Mouse (Mus musculus): ENCODE results near the gene Fgfr2.
A peak's percentile ranks its signal among the peaks of the same experiment; 100 is the strongest.

Gene Fgfr2

GRCm38 (mm10) chr7:130866640-130867039, 2256.5 kb downstream of the Fgfr2 start:
- no peak for DNase-seq (ENCODE audit: low read depth, low spot score)

GRCm38 (mm10) chr7:130865613-130866591, 2257.2 kb downstream of the Fgfr2 start, which contains the start of gene Plekha1:
Gene Plekha1 (plus strand): TSS chr7:130865756.
- DNase-seq (ENCODE audit: low read depth, low spot score), result peak; percentile 93

GRCm38 (mm10) chr7:130864711-130865110, 2258.4 kb downstream of the Fgfr2 start:
- no peak for DNase-seq (ENCODE audit: low read depth, low spot score)

- DNase-seq (ENCODE audit: low read depth, low spot score), result no peak
Measured at GRCm38 (mm10) chr7:130862501-130862900, 2260.6 kb downstream of the Fgfr2 start.

GRCm38 (mm10) chr7:130860721-130861142, 2262.4 kb downstream of the Fgfr2 start:
- peak; percentile 17 for DNase-seq (ENCODE audit: low read depth, low spot score)

- no peak for DNase-seq (ENCODE audit: low read depth, low spot score)
Measured at GRCm38 (mm10) chr7:130859926-130860325, 2263.2 kb downstream of the Fgfr2 start.

GRCm38 (mm10) chr7:130857973-130858372, 2265.2 kb downstream of the Fgfr2 start:
- no peak for DNase-seq (ENCODE audit: low read depth, low spot score)

GRCm38 (mm10) chr7:130855681-130856080, 2267.5 kb downstream of the Fgfr2 start:
- peak; percentile 67 for DNase-seq (ENCODE audit: low read depth, low spot score)

- no peak for DNase-seq (ENCODE audit: low read depth, low spot score)
Measured at GRCm38 (mm10) chr7:130854684-130855292, 2268.4 kb downstream of the Fgfr2 start.

- DNase-seq (ENCODE audit: low read depth, low spot score), result no peak
Measured at GRCm38 (mm10) chr7:130847164-130847718, 2275.9 kb downstream of the Fgfr2 start.

GRCm38 (mm10) chr7:130839380-130840100, 2283.6 kb downstream of the Fgfr2 start:
- no peak for DNase-seq (ENCODE audit: low read depth, low spot score)

- no peak for DNase-seq (ENCODE audit: low read depth, low spot score)
Measured at GRCm38 (mm10) chr7:130838658-130839025, 2284.5 kb downstream of the Fgfr2 start.

- DNase-seq (ENCODE audit: low read depth, low spot score), result no peak
Measured at GRCm38 (mm10) chr7:130837941-130838657, 2285.1 kb downstream of the Fgfr2 start.

GRCm38 (mm10) chr7:130836066-130836465, 2287.1 kb downstream of the Fgfr2 start:
- DNase-seq (ENCODE audit: low read depth, low spot score), result no peak

- peak; percentile 86 for DNase-seq (ENCODE audit: low read depth, low spot score)
Measured at GRCm38 (mm10) chr7:130834958-130835861, 2287.9 kb downstream of the Fgfr2 start.

- peak; percentile 94 for DNase-seq (ENCODE audit: low read depth, low spot score)
Measured at GRCm38 (mm10) chr7:130834299-130834698, 2288.9 kb downstream of the Fgfr2 start.

GRCm38 (mm10) chr7:130831586-130831985, 2291.6 kb downstream of the Fgfr2 start:
- no peak for DNase-seq (ENCODE audit: low read depth, low spot score)

GRCm38 (mm10) chr7:130828475-130828874, 2294.7 kb downstream of the Fgfr2 start:
- no peak for DNase-seq (ENCODE audit: low read depth, low spot score)

- no peak for DNase-seq (ENCODE audit: low read depth, low spot score)
Measured at GRCm38 (mm10) chr7:130827844-130828403, 2295.2 kb downstream of the Fgfr2 start.

- DNase-seq (ENCODE audit: low read depth, low spot score), result peak; percentile 72
Measured at GRCm38 (mm10) chr7:130827431-130827830, 2295.7 kb downstream of the Fgfr2 start.
